Mouse (Mus musculus) thymus, postnatal 25 days (tissue): ENCODE measurements around the gene Ice1.

Experiments used
- DNase-seq: peaks from one replicate; pipeline ENCODE4 v3.0.0; 2022

Gene Ice1

GRCm38 (mm10) chr13:70553456-70553855 lies 84.0 kb downstream of the Ice1 start:
- no peak for DNase-seq

- DNase-seq: no peak
Observed at GRCm38 (mm10) chr13:70547457-70547856, 90.0 kb downstream of the Ice1 start.

DNA sequence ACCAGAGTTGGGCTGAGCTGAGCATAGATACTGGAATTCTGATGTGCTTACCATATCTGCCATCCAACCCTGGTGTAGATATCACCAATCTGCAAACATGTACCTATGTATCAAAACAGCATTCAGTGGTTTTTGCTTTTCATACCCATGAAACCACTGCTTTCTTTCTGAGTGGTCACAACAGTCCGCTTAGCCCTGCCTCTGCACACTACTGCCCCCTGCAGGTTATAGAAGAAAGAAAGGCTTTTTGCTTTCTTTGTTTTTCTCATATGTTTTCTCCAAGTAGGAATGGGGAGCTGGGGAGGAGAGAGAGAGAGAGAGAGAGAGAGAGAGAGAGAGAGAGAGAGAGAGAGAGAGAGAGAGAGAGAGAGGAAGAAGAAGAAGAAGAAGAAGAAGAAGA lies 92.2 kb downstream of the Ice1 start:
- DNase-seq: no peak

GRCm38 (mm10) chr13:70539842-70540241 lies 97.6 kb downstream of the Ice1 start:
- no peak for DNase-seq

- DNase-seq: no peak
Observed at GRCm38 (mm10) chr13:70533412-70533811, 104.0 kb downstream of the Ice1 start.

DNA sequence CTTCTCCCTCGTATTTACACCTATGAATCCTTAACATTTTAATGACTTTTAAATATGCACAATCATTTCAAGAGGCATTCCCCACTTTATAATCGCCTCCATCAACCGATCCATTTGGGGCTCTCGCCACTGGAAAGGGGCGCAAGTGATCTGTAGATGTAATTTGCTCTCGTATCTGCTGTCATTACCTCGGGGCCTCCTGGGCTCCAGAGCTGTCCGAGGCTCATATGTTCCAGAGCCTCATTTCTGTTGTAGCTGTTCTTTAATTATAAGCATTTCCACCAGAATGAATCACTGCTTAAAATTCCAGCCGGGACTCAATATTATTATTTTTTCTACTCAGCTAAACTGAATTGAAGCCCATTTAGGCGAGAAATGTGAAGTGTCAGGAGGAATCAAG lies 104.7 kb downstream of the Ice1 start:
- no peak for DNase-seq

DNA sequence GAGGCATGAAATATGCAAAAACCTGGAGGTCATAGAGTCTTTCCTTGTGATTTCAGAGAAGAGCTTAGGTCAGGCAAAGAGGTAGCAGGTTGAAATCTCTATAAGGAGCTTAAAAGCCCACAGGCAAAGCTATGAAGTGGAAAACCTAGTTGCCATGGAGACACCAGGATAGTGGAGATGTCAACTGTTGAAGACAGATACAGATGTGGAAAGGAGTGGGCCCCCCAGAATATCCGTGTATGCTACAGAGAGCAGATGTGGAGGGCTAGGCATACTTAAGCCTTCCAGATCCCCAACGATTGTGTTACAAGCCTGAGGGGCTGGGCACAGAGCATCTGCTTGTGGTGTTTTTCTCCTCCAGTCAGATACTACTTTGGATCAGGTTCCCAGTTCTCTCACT lies 119.8 kb downstream of the Ice1 start:
- DNase-seq: no peak

GRCm38 (mm10) chr13:70515004-70515403 lies 122.4 kb downstream of the Ice1 start:
- no peak for DNase-seq

GRCm38 (mm10) chr13:70510199-70510598 lies 127.2 kb downstream of the Ice1 start:
- DNase-seq: no peak

DNA sequence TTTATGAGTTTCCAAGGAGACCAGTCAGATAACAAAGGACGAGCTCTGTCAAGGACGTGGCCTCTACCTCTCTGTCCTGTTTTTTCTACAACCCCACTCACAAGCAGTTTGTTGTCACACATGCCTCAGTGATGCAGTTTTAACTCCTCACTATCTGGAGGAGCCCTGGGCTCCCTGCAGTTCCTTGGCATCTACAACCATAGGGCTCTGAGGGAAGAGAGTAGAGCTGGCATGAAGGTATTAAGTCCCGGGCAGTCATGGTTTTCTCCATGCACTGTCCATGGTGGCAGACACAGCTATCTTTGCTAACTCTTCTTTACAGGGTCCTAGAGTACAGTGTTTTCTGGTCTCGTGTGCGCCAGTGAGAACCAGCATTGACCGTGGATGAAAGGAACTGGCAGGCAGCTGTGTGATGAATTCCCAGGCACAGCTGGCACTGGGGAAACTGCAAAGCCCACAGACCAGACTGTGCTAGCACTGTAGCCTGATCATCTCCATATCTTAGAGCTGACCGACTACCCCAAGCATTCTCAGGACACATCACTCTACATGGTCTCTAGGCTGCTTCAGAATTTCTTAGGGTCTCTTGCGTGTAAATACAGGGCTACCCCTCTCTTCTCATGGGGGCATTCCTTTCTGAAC lies 127.9 kb downstream of the Ice1 start:
- no peak for DNase-seq

DNA sequence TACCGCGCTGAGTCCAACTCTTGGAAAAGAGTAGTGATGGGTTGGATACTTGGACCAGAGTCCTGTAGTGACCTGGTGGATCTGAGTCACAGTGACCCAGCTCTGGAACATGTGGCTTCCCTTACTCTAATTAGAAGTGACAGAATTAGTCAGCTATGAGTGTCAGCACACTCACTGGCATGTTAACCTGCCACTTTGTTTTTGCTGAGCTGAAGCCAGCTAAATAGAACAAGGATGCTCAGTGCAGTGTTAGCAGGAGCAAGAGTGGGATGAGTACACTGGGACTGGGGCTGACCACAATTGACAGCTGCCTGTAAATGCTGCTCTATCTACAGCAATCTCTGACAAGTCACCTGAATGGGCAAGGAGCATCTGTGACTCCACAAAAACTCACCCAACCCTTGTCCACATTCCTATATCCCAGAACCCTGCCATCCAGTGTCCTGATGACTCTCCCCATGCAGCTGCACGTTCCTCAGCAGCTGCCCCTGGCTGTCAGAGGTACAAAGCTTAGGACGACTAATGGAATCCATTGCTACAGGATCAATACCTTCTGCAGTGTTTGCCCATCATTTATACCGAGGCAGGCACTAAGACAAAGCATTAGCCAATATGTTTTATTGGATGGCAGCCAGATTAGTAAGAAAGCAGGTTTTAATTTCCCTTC lies 128.6 kb downstream of the Ice1 start:
- no peak for DNase-seq
